Mouse (Mus musculus) E14TG2a.4 (cell line): Measurements from ENCODE around the gene Slc25a53.

ENCODE experiments used
- CTCF ChIP-seq: conservative IDR thresholded peaks from 2 replicates; pipeline ENCODE4 v1.5.1; 2014; ENCODE audit warnings: low read length
- NANOG ChIP-seq: IDR thresholded peaks from 2 replicates; pipeline ENCODE4 v1.6.1; 2014; ENCODE audit warnings: borderline replicate concordance, low read length, mixed read lengths

DNA sequence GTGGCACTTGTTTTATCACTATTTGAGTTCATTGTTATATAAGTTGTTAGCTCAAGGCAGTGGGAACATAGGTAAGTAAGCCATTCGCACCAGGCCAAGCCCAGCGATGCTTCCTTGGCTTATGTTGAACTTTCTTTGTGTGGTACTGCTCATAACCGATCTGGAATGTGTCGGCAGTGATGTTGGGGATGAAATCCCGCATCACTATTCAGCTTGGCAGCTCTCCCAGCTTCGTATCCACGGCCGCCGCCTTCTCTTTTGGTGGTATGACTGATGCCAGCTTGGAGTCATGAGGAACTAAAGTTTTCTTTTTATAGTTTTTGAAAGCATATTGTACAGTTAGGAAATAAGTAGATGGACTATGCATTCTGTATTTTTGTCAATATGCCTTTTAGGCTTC, 25.1 kb upstream of the Slc25a53 start:
- TF ChIP-seq CTCF = no peak
- no peak for TF ChIP-seq NANOG
